Mouse (Mus musculus) ES-Bruce4 (cell line): ENCODE measurements at regions not wholly inside any gene's neighbourhood (a gene's known extent, or its start where the extent isn't known, plus 50 kb on each side); places are given as distances from the start of the nearest gene placed in this dataset.

Experiments used
- CTCF ChIP-seq: IDR thresholded peaks from one replicate; pipeline ENCODE4 v1.8.1; 2011; ENCODE audit warnings: low read depth, low read length
- EP300 ChIP-seq: IDR thresholded peaks from 2 replicates; pipeline ENCODE4 v1.6.1; 2011; ENCODE audit warnings: low read depth, low read length; ENCODE audit not compliant: insufficient read depth
- POLR2A ChIP-seq: IDR thresholded peaks from one replicate; pipeline ENCODE4 v1.8.1; 2011; ENCODE audit warnings: low read length; ENCODE audit not compliant: insufficient read depth

- no peak for TF ChIP-seq POLR2A
- TF ChIP-seq CTCF = no peak
- TF ChIP-seq EP300 = no peak
These were observed 160.6 kb downstream of the Foxa2 start for GRCm38 (mm10) chr2:147886191-147886590.
